Mouse (Mus musculus) gastrocnemius, adult 2 months (tissue): ENCODE data around the gene Pradc1. TPM values are rescaled to one million over a fixed set of nuclear protein-coding genes. Genes with fewer than 3 reads are reported as not detected.
A peak's percentile ranks its signal among the peaks of the same experiment; 100 is the strongest.

Experiments used
- DNase-seq: peaks from one replicate; pipeline ENCODE4 v3.0.0; 2022
- H3K27ac ChIP-seq: fragments of 200-600 bp; 2 replicates; pipeline ENCODE4 v1.8.1; 2022; ENCODE audit warnings: mild to moderate bottlenecking
- H3K4me3 ChIP-seq: fragments of 200-600 bp; 2 replicates; pipeline ENCODE4 v1.8.1; 2022; ENCODE audit warnings: mild to moderate bottlenecking, moderate library complexity
- CTCF ChIP-seq: fragments of 200-600 bp; IDR thresholded peaks from 2 replicates; pipeline ENCODE4 v1.8.1; 2022; ENCODE audit warnings: antibody characterized with exemption, mild to moderate bottlenecking, moderate library complexity
- intact Hi-C: fragments of 180-260 bp; cut with DNase I; formaldehyde crosslinking; loops from one replicate; pipeline ENCODE4 v1.15.1; 2025
- total RNA-seq, 2 experiments: library from RNA; stranded (reverse); gene quantifications; 2 replicates each; pipeline ENCODE4 v1.2.3; 2021

The Pradc1 gene
- total RNA-seq, 2 experiments from 2014 or later: 14.8 to 15.9 TPM

- Histone ChIP-seq H3K27ac (no peak overlapping the region), H3K4me3 (0 out of 2 replicates have a peak overlapping the region, but pooled peaks have one; percentile 11)
- intact Hi-C loops: no loop called here
- DNase-seq: no peak
- TF ChIP-seq CTCF: no peak
Measured at GRCm38 (mm10) chr6:85409003-85409402, 42.8 kb downstream of the Pradc1 start.

GRCm38 (mm10) chr6:85403039-85403438, 48.7 kb downstream of the Pradc1 start:
- intact Hi-C loops: loop anchor here (5.0 kb wide), 1 partner anchor 251 kb away; no protein-coding TSS in a partner anchor
- Histone ChIP-seq H3K4me3 (no peak overlapping the region), H3K27ac (peak overlapping the region; percentile 81)
- TF ChIP-seq CTCF: no peak
- no peak for DNase-seq

GRCm38 (mm10) chr6:85402613-85403012, 49.2 kb downstream of the Pradc1 start:
- TF ChIP-seq CTCF: no peak
- Histone ChIP-seq H3K4me3 (no peak overlapping the region), H3K27ac (peak overlapping the region; percentile 75)
- DNase-seq: no peak
- intact Hi-C loops: loop anchor here (5.0 kb wide), 1 partner anchor 250 kb away; no protein-coding TSS in a partner anchor

GRCm38 (mm10) chr6:85399715-85400114, 52.1 kb downstream of the Pradc1 start:
- intact Hi-C loops: loop anchor here (5.0 to 10.0 kb wide), 2 partner anchors 135 to 247 kb away; no protein-coding TSS in a partner anchor
- H3K27ac ChIP-seq: no peak overlapping the region
- DNase-seq: no peak

GRCm38 (mm10) chr6:85397165-85397564, 54.6 kb downstream of the Pradc1 start:
- no peak overlapping the region for H3K4me3 ChIP-seq
- no peak overlapping the region for H3K27ac ChIP-seq
- intact Hi-C loops: loop anchor here (10.0 kb wide), 1 partner anchor 132 kb away; no protein-coding TSS in a partner anchor
- peak; percentile 68 for TF ChIP-seq CTCF
- peak; percentile 57 for DNase-seq

More at GRCm38 (mm10) chr6:85399715-85400114, 52.1 kb downstream of the Pradc1 start:
- no peak overlapping the region for H3K4me3 ChIP-seq
- no peak for TF ChIP-seq CTCF

Other genes with a start within 250 kb of the Pradc1 start
- 1 to 10 TPM; 5.9 to 7.3 TPM for gene Sfxn5, start 118.5 kb downstream of the Pradc1 start, total RNA-seq
- 10 to 100 TPM; 24.2 to 28.2 TPM for gene Rab11fip5, start 77.3 kb downstream of the Pradc1 start, total RNA-seq
- gene Noto, start 28.1 kb downstream of the Pradc1 start, total RNA-seq: not detected
- 1 to 10 TPM; 8.6 TPM for gene Smyd5, start 20.0 kb downstream of the Pradc1 start, total RNA-seq
- 100 to 1,000 TPM; 127 to 135 TPM for gene Cct7, start 456 bp downstream of the Pradc1 start, total RNA-seq
- gene Fbxo41, start 51.0 kb upstream of the Pradc1 start, total RNA-seq: under 1 TPM in 1 of 2 experiments, not detected in 1; 0.03 TPM
- not detected for gene Egr4, start 61.6 kb upstream of the Pradc1 start, total RNA-seq
- under 1 TPM; 0.54 to 0.78 TPM for gene Alms1, start 135.6 kb upstream of the Pradc1 start, total RNA-seq